Mouse (Mus musculus) subcutaneous adipose tissue, adult 2 months (tissue): Measurements from ENCODE around the gene Gm5767. TPM values are rescaled to one million over a fixed set of nuclear protein-coding genes. Genes with fewer than 3 reads are reported as not detected.

Experiments used
- polyA plus RNA-seq: library from polyadenylated mRNA; depleted of rRNA; stranded (reverse); fragments of >200 nt; gene quantifications from 2 replicates; pipeline ENCODE4 v1.2.3, GENCODE M21; 2012; ENCODE audit warnings: low replicate concordance; rRNA removed

The Gm5767 gene
- 0.56 TPM in 1 of 2 replicates, not detected in the other for polyA plus RNA-seq

DNA sequence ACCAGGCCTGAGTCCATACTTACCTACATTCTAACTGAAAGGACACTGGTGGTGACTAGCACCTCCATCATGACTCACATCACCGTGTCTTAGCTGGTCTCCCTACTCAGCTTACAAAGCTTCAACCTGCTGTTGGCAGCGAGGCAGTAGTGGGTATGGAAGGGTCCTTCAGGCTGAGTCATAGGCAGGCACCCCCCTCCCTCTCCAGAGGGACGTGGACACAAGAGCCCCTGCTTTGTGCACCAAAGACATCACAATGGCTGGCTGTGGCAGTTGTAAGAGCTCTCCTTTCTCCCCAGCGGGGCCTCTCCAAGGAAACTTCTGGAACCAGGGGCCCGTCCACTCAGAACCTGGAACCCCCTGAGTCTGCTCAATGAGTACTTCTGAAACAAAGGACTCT is at the start of gene Gm5767:
Gm5767 (plus strand) TSS at position 301 of the 400 bp plus-strand sequence.

DNA sequence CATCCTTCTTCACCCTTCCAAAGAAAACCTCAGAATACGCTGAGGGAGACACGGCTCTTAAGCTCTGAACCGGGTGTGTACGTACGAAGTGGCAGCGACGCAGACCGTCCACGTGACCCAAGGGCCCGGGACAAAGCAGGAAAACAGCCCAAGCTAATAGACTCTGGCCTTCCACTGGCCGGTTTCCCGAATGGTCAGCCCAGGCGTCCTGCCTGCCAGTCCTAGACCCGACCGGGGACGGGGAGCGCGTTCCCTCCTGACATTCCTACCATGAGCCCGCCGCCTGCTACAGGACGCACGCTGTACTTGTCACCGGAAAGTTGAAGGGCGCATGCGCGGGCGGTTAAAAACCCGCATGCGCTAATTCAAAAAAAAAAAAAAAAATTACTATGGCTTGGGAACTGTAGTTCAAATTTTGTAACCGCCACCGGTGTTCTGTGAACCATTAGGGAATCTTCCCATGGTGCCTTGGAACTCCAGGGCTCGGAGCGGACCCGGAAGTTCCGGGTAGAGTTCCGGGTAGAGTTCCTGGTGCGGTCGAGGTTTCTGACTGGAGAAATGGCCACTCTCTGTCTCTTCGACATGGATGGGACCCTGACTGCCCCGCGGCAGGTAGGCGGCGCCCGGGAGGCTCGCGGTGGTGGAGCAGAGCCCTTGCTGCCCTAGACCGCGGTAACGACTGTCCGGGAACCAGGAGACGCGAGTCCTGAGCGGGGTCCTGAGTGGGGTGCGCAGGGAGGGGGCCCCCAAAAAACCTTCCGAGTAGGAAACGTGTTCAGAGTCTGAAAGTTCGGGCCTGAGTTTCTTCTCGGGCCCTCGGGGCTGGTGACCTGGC is 43.1 kb upstream of the Gm5767 start, which contains the start of the genes Pmm2 and Tmem186:
Pmm2 (plus strand) TSS at position 458 of the 835 bp plus-strand sequence.
Tmem186 (minus strand) TSS at position 496 of the 835 bp plus-strand sequence.

GRCm38 (mm10) chr16:8671551-8672349 is 8.8 kb upstream of the Gm5767 start, which contains the start of gene Carhsp1:
TSS of gene Carhsp1 (minus strand) at chr16:8672155.

Other genes starting within 250 kb of the Gm5767 start
- gene Mettl22, start 210.0 kb upstream of the Gm5767 start, polyA plus RNA-seq, result 35.0 and 40.9 TPM in 2 replicates
- gene Abat, start 167.3 kb upstream of the Gm5767 start, polyA plus RNA-seq, result 21.2 and 29.2 TPM in 2 replicates
- gene Pmm2, start 43.1 kb upstream of the Gm5767 start, polyA plus RNA-seq, result 71.3 and 72.4 TPM in 2 replicates
- 16.4 and 16.7 TPM in 2 replicates for gene Tmem186, start 43.1 kb upstream of the Gm5767 start, polyA plus RNA-seq
- gene Carhsp1, start 8.6 kb upstream of the Gm5767 start, polyA plus RNA-seq, result 115 and 186 TPM in 2 replicates
- 23.6 and 40.0 TPM in 2 replicates for gene Usp7, start 111.5 kb downstream of the Gm5767 start, polyA plus RNA-seq
- 23.9 and 27.3 TPM in 2 replicates for gene 1810013L24Rik, start 149.3 kb downstream of the Gm5767 start, polyA plus RNA-seq